Mouse (Mus musculus) bone marrow, adult 2 months (tissue): ENCODE measurements around the gene Mog. TPM values are rescaled to one million over a fixed set of nuclear protein-coding genes. Genes with fewer than 3 reads are reported as not detected.

Experiments used
- H3K27ac ChIP-seq: fragments of 200-500 bp; 2 replicates; pipeline ENCODE4 v1.5.1; 2012; ENCODE audit warnings: low read depth, mild to moderate bottlenecking, control low read depth, inconsistent platforms, low read length; ENCODE audit not compliant: control insufficient read depth, poor library complexity, insufficient read depth
- H3K4me1 ChIP-seq: fragments of 200-500 bp; 2 replicates; pipeline ENCODE4 v1.6.1; 2011; ENCODE audit warnings: low read length; ENCODE audit not compliant: control insufficient read depth, insufficient read depth
- H3K4me3 ChIP-seq: fragments of 200-500 bp; replicated peaks from 2 replicates; pipeline ENCODE3; 2011; ENCODE audit warnings: mild to moderate bottlenecking, low read depth, low read length, control low read depth; ENCODE audit not compliant: control insufficient read depth
- CTCF ChIP-seq: fragments of 200-500 bp; IDR thresholded peaks from 2 replicates; pipeline ENCODE4 v1.5.1; 2011; ENCODE audit warnings: low read length, control low read depth; ENCODE audit not compliant: control insufficient read depth, insufficient read depth
- POLR2A ChIP-seq: fragments of 200-500 bp; IDR thresholded peaks from 2 replicates; pipeline ENCODE4 v1.6.1; 2011; ENCODE audit warnings: low read depth, mild to moderate bottlenecking, control low read depth, low read length, borderline replicate concordance; ENCODE audit not compliant: control insufficient read depth
- WGBS: fragments of 180-500 bp; shearing (Covaris S2); methylation state at CpG from one replicate; pipeline ENCODE4 v1.1.7; 2018; 5-methylcytosine and 5-hydroxymethylcytosine counted together
- polyA plus RNA-seq: library from polyadenylated mRNA; stranded (reverse); fragments of >200 nt; gene quantifications from 2 replicates; pipeline ENCODE4 v1.2.4, GENCODE M21; 2011; ENCODE audit warnings: low replicate concordance; ENCODE audit not compliant: missing spikeins, insufficient read depth, insufficient read length

Gene Mog
- polyA plus RNA-seq = not detected in 2 replicates

- TF ChIP-seq POLR2A (no peak), CTCF (no peak)
- Histone ChIP-seq H3K27ac (no peak within 1 kb of the TSS), H3K4me3 (no peak within 1 kb of the TSS), H3K4me1 (no peaks in the 10 kb centered on the region)
- 53% methylated on average over 9 of the region's 9 CpGs for WGBS
Observed at GRCm38 (mm10) chr17:37022628-37023576, at the start of gene Mog. Gene Mog (minus strand): TSS chr17:37023398.

DNA sequence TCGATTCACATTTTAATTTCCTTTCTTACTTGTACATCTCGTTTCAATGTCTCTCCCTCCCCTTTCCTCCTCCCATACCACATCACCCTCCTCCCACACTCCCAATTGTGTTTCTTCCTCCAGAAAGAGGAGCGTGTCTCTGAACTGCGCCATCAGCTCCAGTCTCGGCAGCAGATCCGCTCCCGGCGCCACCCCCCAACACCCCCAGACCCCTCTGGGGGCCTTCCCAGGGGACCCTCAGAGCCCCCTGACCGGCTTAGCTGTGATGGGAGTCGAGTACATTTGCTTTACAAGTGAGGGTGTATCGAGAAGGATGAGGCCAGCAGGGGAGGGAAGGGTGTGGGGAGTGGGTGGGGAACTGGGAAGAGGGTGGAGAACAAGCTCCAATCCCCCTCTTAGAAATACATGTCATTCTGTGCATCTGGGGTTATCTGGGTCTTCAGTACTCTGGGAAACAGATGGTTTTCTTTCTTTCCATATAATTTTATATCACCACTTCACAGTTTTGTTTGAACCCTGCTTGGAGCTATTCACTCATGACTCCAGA, 49.6 kb upstream of the Mog start:
- no peaks in the 10 kb centered on the region for H3K4me1 ChIP-seq
- H3K27ac ChIP-seq = no peak overlapping the region
- no peak for TF ChIP-seq POLR2A
- no peak for TF ChIP-seq CTCF
- 77% methylated on average over 11 of the region's 11 CpGs for WGBS
- H3K4me3 ChIP-seq = no peak overlapping the region

DNA sequence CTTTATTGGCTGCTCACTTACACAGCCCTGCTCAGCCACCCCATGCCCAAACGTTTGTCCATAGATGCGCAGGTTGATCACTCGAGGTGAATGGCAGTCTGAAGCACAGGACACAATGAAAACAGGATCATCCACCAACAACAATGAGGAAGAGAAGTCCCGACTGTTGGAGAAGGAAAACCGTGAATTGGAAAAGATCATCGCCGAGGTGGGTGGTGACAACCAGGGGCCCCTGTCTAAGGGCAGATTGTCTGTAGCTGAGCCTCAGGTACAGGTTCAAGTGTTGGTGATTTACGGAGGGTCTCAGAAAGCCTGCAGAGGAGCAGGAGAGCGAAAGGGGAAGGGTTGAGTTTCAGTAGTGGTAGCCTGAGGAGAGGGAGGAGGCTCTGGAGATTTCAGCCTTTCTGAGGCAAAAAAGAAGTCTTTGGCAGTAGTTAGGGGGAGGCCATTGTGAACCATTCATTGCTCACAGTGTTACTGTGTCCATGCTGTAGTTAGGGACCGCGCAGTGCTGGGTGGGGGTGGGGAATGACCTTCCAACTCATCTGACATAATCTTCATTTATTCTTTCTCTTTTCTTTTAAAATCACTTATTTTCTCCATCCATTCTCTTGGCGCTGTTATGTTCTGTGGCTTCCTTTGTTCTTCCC, 49.0 kb upstream of the Mog start:
- TF ChIP-seq CTCF = no peak
- no peak for TF ChIP-seq POLR2A

GRCm38 (mm10) chr17:37070121-37070520, 46.9 kb upstream of the Mog start:
- Histone ChIP-seq H3K4me1 (no peaks in the 10 kb centered on the region), H3K4me3 (no peak overlapping the region), H3K27ac (no peak overlapping the region)
- no peak for TF ChIP-seq POLR2A
- TF ChIP-seq CTCF = no peak
- 78% methylated on average over 8 of the region's 8 CpGs for WGBS

More for the DNA sequence above, 49.0 kb upstream of the Mog start:
- H3K4me3 ChIP-seq = no peak overlapping the region
- H3K27ac ChIP-seq = no peak overlapping the region
- H3K4me1 ChIP-seq = no peaks in the 10 kb centered on the region
- WGBS = 86% methylated on average over 12 of the region's 12 CpGs

GRCm38 (mm10) chr17:37067861-37068260, 44.7 kb upstream of the Mog start:
- 94% methylated on average over 1 of the region's 1 CpGs for WGBS
- TF ChIP-seq CTCF = no peak
- TF ChIP-seq POLR2A = no peak

DNA sequence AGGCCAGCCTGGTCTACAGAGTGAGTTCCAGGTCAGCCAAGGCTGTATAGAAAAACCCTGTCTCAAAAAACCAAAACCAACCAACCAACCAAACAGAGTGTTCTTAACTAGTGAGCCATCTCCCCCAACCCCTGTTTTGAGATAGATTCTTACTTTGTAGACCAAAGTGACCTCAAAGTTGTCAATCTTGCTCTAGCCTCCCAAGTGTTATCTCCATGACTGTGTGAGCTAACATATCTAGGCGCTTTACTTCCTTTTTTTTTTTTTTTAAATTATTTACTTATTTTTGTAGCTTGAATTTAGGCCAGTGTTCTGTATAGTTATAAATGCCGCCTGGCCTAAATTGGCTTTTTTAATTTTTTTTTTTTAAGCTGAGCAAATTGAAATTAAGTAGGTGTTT, 42.8 kb upstream of the Mog start:
- no peaks in the 10 kb centered on the region for H3K4me1 ChIP-seq
- WGBS = 66% methylated on average over 2 of the region's 2 CpGs
- H3K27ac ChIP-seq = no peak overlapping the region
- H3K4me3 ChIP-seq = no peak overlapping the region
- no peak for TF ChIP-seq CTCF
- TF ChIP-seq POLR2A = no peak

More at GRCm38 (mm10) chr17:37067861-37068260, 44.7 kb upstream of the Mog start:
- Histone ChIP-seq H3K27ac (no peak overlapping the region), H3K4me3 (no peak overlapping the region), H3K4me1 (no peaks in the 10 kb centered on the region)

DNA sequence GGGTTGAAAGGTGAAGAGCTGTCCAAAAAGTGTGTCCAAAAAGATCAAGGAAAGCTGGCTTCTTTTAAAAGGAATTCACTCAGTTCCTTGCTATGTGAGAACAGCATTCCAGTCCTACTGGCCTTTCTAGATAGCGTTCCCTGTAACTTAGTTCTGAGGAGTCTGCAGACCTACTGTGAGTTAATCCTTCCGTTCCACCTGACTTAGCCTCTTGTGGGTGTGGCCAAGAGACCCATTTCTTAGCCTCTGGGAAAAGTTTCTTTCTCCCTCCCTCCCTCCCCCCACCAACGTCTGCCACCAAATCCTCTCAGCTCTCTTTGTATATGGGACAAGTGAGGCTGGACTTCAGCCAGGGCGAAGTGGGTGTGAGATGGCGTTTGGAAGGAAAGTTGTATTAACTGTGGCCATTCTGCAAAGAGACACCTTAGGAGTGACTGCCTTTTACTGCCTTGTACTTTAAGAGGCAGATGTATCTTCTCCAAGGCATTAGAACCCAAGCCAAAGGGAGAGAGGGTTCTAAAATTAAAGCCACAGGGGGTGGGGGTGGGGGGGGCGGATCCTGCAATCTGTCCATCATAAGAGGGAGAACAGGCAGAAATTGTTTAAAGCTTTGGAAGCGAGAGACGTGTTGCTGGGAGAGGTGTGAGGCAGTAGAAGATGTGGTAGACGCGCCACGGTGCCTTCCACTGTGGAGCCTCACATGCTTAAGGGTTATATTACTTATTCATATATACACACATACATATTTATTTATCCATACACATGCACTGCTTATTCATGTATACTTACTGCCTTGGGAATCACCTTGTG, 40.7 kb upstream of the Mog start:
- no peak overlapping the region for H3K4me3 ChIP-seq
- no peaks in the 10 kb centered on the region for H3K4me1 ChIP-seq
- 85% methylated on average over 11 of the region's 11 CpGs for WGBS
- TF ChIP-seq CTCF = no peak
- no peak for TF ChIP-seq POLR2A
- H3K27ac ChIP-seq = no peak overlapping the region
